Mouse (Mus musculus) embryonic facial prominence, embryonic 10.5 days (tissue): ENCODE data around the gene Slc10a7. TPM values are rescaled to one million over a fixed set of nuclear protein-coding genes. Genes with fewer than 3 reads are reported as not detected.
A peak's percentile ranks its signal among the peaks of the same experiment; 100 is the strongest.

Experiments
- DNase-seq: peaks from one replicate; pipeline ENCODE4 v3.0.0-alpha.2; 2017; ENCODE audit warnings: low spot score
- H3K27ac ChIP-seq: fragments of 300-500 bp; sonication (generic); replicated peaks from 2 replicates; pipeline ENCODE4 v1.5.1; 2016; ENCODE audit warnings: mild to moderate bottlenecking
- H3K27me3 ChIP-seq: fragments of 300-500 bp; sonication (generic); replicated peaks from 2 replicates; pipeline ENCODE4 v1.6.1; 2016; ENCODE audit warnings: low read depth, mild to moderate bottlenecking; ENCODE audit not compliant: poor library complexity, severe bottlenecking
- H3K36me3 ChIP-seq: fragments of 300-500 bp; sonication (generic); replicated peaks from 2 replicates; pipeline ENCODE4 v1.6.1; 2016; ENCODE audit warnings: mild to moderate bottlenecking, moderate library complexity
- H3K4me1 ChIP-seq: fragments of 300-500 bp; sonication (generic); 2 replicates; pipeline ENCODE4 v1.6.1; 2016
- H3K4me3 ChIP-seq: fragments of 300-500 bp; sonication (generic); 2 replicates; pipeline ENCODE4 v1.5.1; 2016; ENCODE audit warnings: mild to moderate bottlenecking, moderate library complexity
- H3K9me3 ChIP-seq: fragments of 300-500 bp; sonication (generic); 2 replicates; pipeline ENCODE4 v1.6.1; 2016; ENCODE audit warnings: mild to moderate bottlenecking
- WGBS: fragments of 180-500 bp; shearing (Covaris S2); methylation state at CpG from one replicate; pipeline ENCODE4 v1.1.7; 2016; 5-methylcytosine and 5-hydroxymethylcytosine counted together
- polyA plus RNA-seq: library from polyadenylated mRNA; unstranded; fragments of >200 nt; fragmentation: Nextera tagmentation; extraction: Ambion mirVana; gene quantifications from 2 replicates; pipeline ENCODE4 v1.2.1, GENCODE M21; 2016

The Slc10a7 gene
- polyA plus RNA-seq, 1 experiment from 2014 or later = 10.9 TPM

GRCm38 (mm10) chr8:78634018-78634417, 124.9 kb downstream of the Slc10a7 start:
- WGBS = 73% methylated on average over 3 of the region's 3 CpGs

GRCm38 (mm10) chr8:78634523-78635240, 125.5 kb downstream of the Slc10a7 start:
- 71% methylated on average over 17 of the region's 17 CpGs for WGBS
- no peaks in the 10 kb centered on the region for H3K36me3 ChIP-seq
- no peak for DNase-seq
- H3K4me3 ChIP-seq = no peak overlapping the region
- no peaks in the 10 kb centered on the region for H3K27me3 ChIP-seq
- no peak overlapping the region for H3K27ac ChIP-seq
- H3K9me3 ChIP-seq = no peaks in the 10 kb centered on the region
- H3K4me1 ChIP-seq = peaks cover 33% of the 10 kb centered on the region

More at GRCm38 (mm10) chr8:78634018-78634417, 124.9 kb downstream of the Slc10a7 start:
- H3K4me3 ChIP-seq = no peak overlapping the region
- no peaks in the 10 kb centered on the region for H3K9me3 ChIP-seq
- no peak overlapping the region for H3K27ac ChIP-seq
- no peak for DNase-seq
- no peaks in the 10 kb centered on the region for H3K27me3 ChIP-seq
- peaks cover 38% of the 10 kb centered on the region for H3K4me1 ChIP-seq
- no peaks in the 10 kb centered on the region for H3K36me3 ChIP-seq

GRCm38 (mm10) chr8:78635241-78635771, 126.2 kb downstream of the Slc10a7 start:
- H3K27ac ChIP-seq = peak overlapping the region; percentile 44; the same call in 1 of the 2 replicates
- H3K4me1 ChIP-seq = peaks cover 27% of the 10 kb centered on the region
- no peaks in the 10 kb centered on the region for H3K9me3 ChIP-seq
- DNase-seq = no peak
- 72% methylated on average over 8 of the region's 8 CpGs for WGBS
- no peaks in the 10 kb centered on the region for H3K36me3 ChIP-seq
- no peaks in the 10 kb centered on the region for H3K27me3 ChIP-seq
- no peak overlapping the region for H3K4me3 ChIP-seq

- 82% methylated on average over 9 of the region's 9 CpGs for WGBS
- DNase-seq = no peak
These were observed 132.8 kb downstream of the Slc10a7 start for GRCm38 (mm10) chr8:78641919-78642318.

DNA sequence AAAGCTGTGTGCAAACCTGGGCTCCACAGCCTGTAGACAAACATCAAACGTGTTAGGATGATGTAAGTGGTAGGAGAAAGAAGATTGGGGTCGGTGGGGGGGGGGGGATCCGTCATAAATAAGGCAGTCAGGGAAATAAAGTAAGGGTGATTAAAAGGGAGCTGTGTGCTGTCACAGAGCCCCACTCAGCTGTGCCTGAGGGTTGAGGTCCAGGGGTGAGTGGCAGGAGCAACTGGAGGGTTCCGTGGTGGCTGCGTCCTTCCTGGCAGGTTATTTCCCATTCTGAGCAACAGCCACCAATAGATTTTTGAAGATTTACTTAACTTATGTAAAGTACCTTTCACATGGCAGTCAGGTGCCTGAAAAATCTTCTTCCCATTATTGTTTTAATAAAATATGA, 133.2 kb downstream of the Slc10a7 start:
- no peak overlapping the region for H3K4me3 ChIP-seq
- no peaks in the 10 kb centered on the region for H3K27me3 ChIP-seq
- no peak overlapping the region for H3K27ac ChIP-seq
- no peak for DNase-seq
- peaks cover 5% of the 10 kb centered on the region for H3K9me3 ChIP-seq
- peaks cover 9% of the 10 kb centered on the region; the same call in 1 of the 2 replicates for H3K4me1 ChIP-seq
- 76% methylated on average over 5 of the region's 5 CpGs for WGBS
- peaks cover 4% of the 10 kb centered on the region for H3K36me3 ChIP-seq

More at GRCm38 (mm10) chr8:78641919-78642318, 132.8 kb downstream of the Slc10a7 start:
- Histone ChIP-seq H3K36me3 (peaks cover 4% of the 10 kb centered on the region), H3K27ac (no peak overlapping the region), H3K27me3 (no peaks in the 10 kb centered on the region), H3K9me3 (peaks cover 5% of the 10 kb centered on the region), H3K4me3 (no peak overlapping the region), H3K4me1 (peaks cover 9% of the 10 kb centered on the region; the same call in 1 of the 2 replicates)

DNA sequence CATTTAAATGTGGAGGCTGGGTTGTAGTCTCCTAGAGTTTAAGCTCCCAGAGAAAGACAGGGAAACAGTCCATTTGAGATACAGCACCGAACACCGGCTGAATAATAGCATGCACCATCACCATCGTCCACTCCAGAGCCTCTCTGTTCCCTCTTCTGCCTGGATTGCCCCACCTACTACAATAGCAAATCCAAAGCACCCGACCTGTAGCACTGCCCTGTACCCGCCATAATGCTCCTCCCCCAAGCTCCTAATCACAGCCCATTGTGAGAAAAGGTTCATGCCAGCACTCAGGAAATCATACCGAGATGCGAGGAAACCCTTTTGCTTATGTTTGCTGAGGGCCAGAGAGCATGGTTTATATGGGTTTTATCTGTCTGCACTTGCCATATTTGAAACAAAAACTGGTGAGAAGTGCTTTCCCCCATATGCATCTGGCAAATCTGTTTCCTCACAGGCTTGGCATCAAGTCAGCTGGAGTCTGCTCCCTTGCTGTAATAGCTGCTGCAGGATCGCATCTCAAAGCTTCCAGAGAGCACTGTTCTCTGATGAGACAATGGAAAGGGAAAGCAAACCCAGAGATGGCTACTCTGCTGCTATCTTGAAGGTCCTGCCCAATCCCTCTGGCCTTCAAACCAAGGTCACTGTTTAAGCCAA, 138.0 kb downstream of the Slc10a7 start:
- WGBS = 62% methylated on average over 8 of the region's 8 CpGs
- Histone ChIP-seq H3K27ac (no peak overlapping the region), H3K27me3 (no peaks in the 10 kb centered on the region), H3K4me1 (peaks cover 5% of the 10 kb centered on the region; the same call in 1 of the 2 replicates), H3K9me3 (peaks cover 5% of the 10 kb centered on the region), H3K4me3 (no peak overlapping the region), H3K36me3 (peaks cover 4% of the 10 kb centered on the region)
- no peak for DNase-seq

DNA sequence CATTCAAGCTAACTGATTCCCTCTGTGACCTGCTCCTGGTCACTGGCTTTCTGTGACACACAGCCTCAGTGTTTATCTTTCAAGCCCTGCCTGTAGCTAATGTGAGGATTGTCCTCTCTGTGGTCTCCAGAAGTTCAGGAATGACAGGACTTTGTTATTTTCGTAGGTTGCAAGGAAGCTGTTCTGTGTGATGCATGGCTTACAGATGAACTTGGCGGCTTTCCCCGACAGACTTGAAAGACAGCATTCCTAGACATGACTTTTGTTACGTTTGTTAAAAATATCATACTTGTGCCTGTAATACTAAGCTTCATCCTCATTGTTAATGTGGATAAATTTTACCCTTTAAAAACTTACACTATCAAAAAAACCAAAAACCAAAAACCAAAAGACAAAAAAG, 138.7 kb downstream of the Slc10a7 start:
- DNase-seq = no peak
- 78% methylated on average over 4 of the region's 4 CpGs for WGBS
- Histone ChIP-seq H3K27me3 (no peaks in the 10 kb centered on the region), H3K9me3 (peaks cover 5% of the 10 kb centered on the region), H3K4me3 (no peak overlapping the region), H3K36me3 (peaks cover 4% of the 10 kb centered on the region), H3K4me1 (peaks cover 10% of the 10 kb centered on the region), H3K27ac (no peak overlapping the region)

GRCm38 (mm10) chr8:78648918-78649317, 139.8 kb downstream of the Slc10a7 start:
- DNase-seq = peak; percentile 32
- 70% methylated on average over 7 of the region's 7 CpGs for WGBS
- H3K4me1 ChIP-seq = peaks cover 15% of the 10 kb centered on the region
- peaks cover 4% of the 10 kb centered on the region for H3K36me3 ChIP-seq
- H3K4me3 ChIP-seq = no peak overlapping the region
- no peak overlapping the region for H3K27ac ChIP-seq
- peaks cover 5% of the 10 kb centered on the region for H3K9me3 ChIP-seq
- no peaks in the 10 kb centered on the region for H3K27me3 ChIP-seq

DNA sequence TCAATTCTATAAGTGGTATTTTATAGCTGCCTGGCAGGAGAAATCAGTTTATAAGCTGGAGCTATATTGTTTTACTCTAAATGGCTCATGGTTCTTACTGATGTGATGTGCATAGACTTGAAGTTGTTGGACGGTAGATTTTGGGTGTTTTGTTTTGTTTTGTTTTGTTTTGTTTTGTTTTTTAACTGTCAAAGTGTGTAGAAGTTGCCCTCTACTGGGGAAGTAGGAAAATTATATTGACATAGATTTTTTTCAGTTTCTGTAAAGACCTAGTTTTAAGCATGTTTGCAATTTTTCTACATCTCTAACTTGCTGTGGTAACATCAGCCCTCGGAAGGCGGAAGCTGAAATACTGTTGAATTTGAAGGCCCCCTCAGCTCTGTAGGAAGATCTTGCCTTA, 142.5 kb downstream of the Slc10a7 start:
- H3K27me3 ChIP-seq = no peaks in the 10 kb centered on the region
- H3K27ac ChIP-seq = no peak overlapping the region
- peaks cover 18% of the 10 kb centered on the region for H3K4me1 ChIP-seq
- H3K36me3 ChIP-seq = no peaks in the 10 kb centered on the region
- no peak overlapping the region for H3K4me3 ChIP-seq
- H3K9me3 ChIP-seq = no peaks in the 10 kb centered on the region
- whole genome bisulfite sequencing = 80% methylated on average over 3 of the region's 3 CpGs
- no peak for DNase-seq

- Histone ChIP-seq H3K36me3 (0 out of 2 replicates have a peak, but pooled peaks cover 5% of the 10 kb centered on the region), H3K9me3 (no peaks in the 10 kb centered on the region), H3K4me1 (peaks cover 18% of the 10 kb centered on the region), H3K27me3 (no peaks in the 10 kb centered on the region), H3K27ac (no peak overlapping the region), H3K4me3 (no peak overlapping the region)
- no peak for DNase-seq
- WGBS = 31% methylated on average over 1 of the region's 1 CpGs
These were observed 146.4 kb downstream of the Slc10a7 start for GRCm38 (mm10) chr8:78655351-78656045.

DNA sequence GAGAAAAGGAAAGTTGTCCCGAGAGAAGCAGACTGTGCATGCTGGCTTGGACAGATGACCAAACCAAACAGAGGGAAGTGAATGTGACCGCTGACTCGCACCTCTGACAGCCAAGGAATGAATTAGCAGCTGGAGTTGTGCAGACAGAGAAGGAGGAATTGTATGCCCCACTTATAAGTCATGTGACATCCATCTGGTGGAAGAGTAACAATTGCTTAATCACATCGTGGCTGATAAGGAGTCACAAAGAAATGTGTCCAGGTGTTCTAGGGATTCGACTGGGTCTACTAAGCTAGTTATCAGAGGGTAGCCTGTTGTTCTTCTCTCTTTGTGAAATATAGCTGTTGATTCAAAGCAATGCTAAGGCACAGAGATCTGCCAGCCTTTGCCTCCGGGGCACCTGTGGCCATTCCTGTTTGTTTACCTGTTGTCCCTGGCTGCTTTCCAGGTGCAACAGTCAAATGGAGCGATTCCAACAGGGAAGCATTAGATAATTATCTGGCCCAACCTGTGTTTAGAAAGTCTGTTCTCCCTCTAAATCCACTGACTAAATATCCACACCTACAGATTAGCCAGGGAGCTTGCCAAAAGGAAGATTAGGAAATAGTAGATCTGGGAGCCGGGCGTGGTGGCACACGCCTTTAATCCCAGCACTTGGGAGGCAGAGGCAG, 147.7 kb downstream of the Slc10a7 start:
- Histone ChIP-seq H3K4me3 (no peak overlapping the region), H3K4me1 (peaks cover 18% of the 10 kb centered on the region), H3K36me3 (0 out of 2 replicates have a peak, but pooled peaks cover 5% of the 10 kb centered on the region), H3K27me3 (no peaks in the 10 kb centered on the region), H3K9me3 (no peaks in the 10 kb centered on the region), H3K27ac (no peak overlapping the region)
- DNase-seq = no peak
- 84% methylated on average over 10 of the region's 10 CpGs for WGBS

DNA sequence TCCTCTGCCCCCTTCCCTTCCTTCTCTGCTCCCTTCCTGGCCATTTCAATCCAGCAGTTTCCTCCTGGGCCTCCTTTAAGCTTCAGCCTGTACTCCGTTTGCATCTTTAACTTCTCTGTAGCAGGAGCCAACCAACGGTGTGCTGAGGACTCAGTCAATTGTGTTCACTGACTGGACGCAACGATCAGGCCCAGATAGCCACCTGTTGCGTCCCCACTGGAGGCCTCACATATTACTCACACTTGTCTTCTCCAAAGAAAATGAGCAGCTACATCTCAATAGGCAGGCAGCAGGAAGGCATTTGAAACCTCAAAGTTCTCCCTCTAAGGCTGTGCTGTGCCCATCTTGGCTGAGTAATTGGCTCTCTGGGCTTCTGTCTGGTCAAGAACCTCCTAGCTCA, 149.0 kb downstream of the Slc10a7 start:
- WGBS = 90% methylated on average over 5 of the region's 5 CpGs
- H3K4me3 ChIP-seq = no peak overlapping the region
- peaks cover 7% of the 10 kb centered on the region for H3K4me1 ChIP-seq

More for the DNA sequence above, 149.0 kb downstream of the Slc10a7 start:
- Histone ChIP-seq H3K27me3 (no peaks in the 10 kb centered on the region), H3K27ac (no peak overlapping the region), H3K36me3 (0 out of 2 replicates have a peak, but pooled peaks cover 5% of the 10 kb centered on the region), H3K9me3 (no peaks in the 10 kb centered on the region)
- no peak for DNase-seq
